Mouse (Mus musculus) brown adipose tissue, adult 24 weeks (tissue): ENCODE measurements around the gene Tns3. TPM values are rescaled to one million over a fixed set of nuclear protein-coding genes. Genes with fewer than 3 reads are reported as not detected.

Source experiments
- H3K27ac ChIP-seq: fragments of 200-500 bp; replicated peaks from 2 replicates; pipeline ENCODE4 v1.5.1; 2012; ENCODE audit warnings: low read depth, mild to moderate bottlenecking, low read length
- H3K4me1 ChIP-seq: fragments of 200-500 bp; 2 replicates; pipeline ENCODE4 v1.6.1; 2012; ENCODE audit warnings: low read length, mixed read lengths; ENCODE audit not compliant: control insufficient read depth, insufficient read depth, insufficient read length
- H3K4me3 ChIP-seq: fragments of 200-500 bp; 2 replicates; pipeline ENCODE4 v1.5.1; 2012; ENCODE audit warnings: low read depth, mild to moderate bottlenecking, low read length, moderate library complexity; ENCODE audit not compliant: insufficient read depth
- polyA plus RNA-seq: library from polyadenylated mRNA; stranded (reverse); fragments of >200 nt; gene quantifications from 2 replicates; pipeline ENCODE4 v1.2.4, GENCODE M21; 2012; ENCODE audit not compliant: missing spikeins, insufficient read depth, insufficient read length

The Tns3 gene
- polyA plus RNA-seq, 1 experiment = 3.0 TPM

- Histone ChIP-seq H3K27ac (no peak overlapping the region), H3K4me3 (no peak overlapping the region), H3K4me1 (no peaks in the 10 kb centered on the region)
Observed at GRCm38 (mm10) chr11:8438269-8438668, 226.1 kb downstream of the Tns3 start.

- no peak overlapping the region for H3K4me3 ChIP-seq
- H3K27ac ChIP-seq = no peak overlapping the region
- no peaks in the 10 kb centered on the region for H3K4me1 ChIP-seq
Observed at GRCm38 (mm10) chr11:8435101-8435500, 229.2 kb downstream of the Tns3 start.

- Histone ChIP-seq H3K4me1 (no peaks in the 10 kb centered on the region), H3K27ac (no peak overlapping the region), H3K4me3 (no peak overlapping the region)
Observed at GRCm38 (mm10) chr11:8434366-8434765, 230.0 kb downstream of the Tns3 start.

GRCm38 (mm10) chr11:8433443-8433842 is 230.9 kb downstream of the Tns3 start:
- Histone ChIP-seq H3K27ac (no peak overlapping the region), H3K4me1 (no peaks in the 10 kb centered on the region), H3K4me3 (no peak overlapping the region)

GRCm38 (mm10) chr11:8432941-8433340 is 231.4 kb downstream of the Tns3 start:
- Histone ChIP-seq H3K4me3 (no peak overlapping the region), H3K27ac (no peak overlapping the region), H3K4me1 (no peaks in the 10 kb centered on the region)

GRCm38 (mm10) chr11:8427660-8428059 is 236.7 kb downstream of the Tns3 start:
- Histone ChIP-seq H3K4me1 (no peaks in the 10 kb centered on the region; the same call in 1 of the 2 replicates), H3K4me3 (no peak overlapping the region), H3K27ac (no peak overlapping the region)

GRCm38 (mm10) chr11:8425226-8425570 is 239.1 kb downstream of the Tns3 start:
- no peaks in the 10 kb centered on the region; the same call in 1 of the 2 replicates for H3K4me1 ChIP-seq
- no peak overlapping the region for H3K4me3 ChIP-seq
- H3K27ac ChIP-seq = no peak overlapping the region

- Histone ChIP-seq H3K4me1 (no peaks in the 10 kb centered on the region; the same call in 1 of the 2 replicates), H3K4me3 (no peak overlapping the region), H3K27ac (no peak overlapping the region)
Observed at GRCm38 (mm10) chr11:8424342-8425225, 239.8 kb downstream of the Tns3 start.

- no peak overlapping the region for H3K4me3 ChIP-seq
- no peak overlapping the region for H3K27ac ChIP-seq
Observed at GRCm38 (mm10) chr11:8405225-8405899, 259.0 kb downstream of the Tns3 start.

GRCm38 (mm10) chr11:8401328-8401727 is 263.0 kb downstream of the Tns3 start:
- Histone ChIP-seq H3K4me3 (no peak overlapping the region), H3K4me1 (no peaks in the 10 kb centered on the region), H3K27ac (no peak overlapping the region)

More at GRCm38 (mm10) chr11:8405225-8405899, 259.0 kb downstream of the Tns3 start:
- H3K4me1 ChIP-seq = no peaks in the 10 kb centered on the region

GRCm38 (mm10) chr11:8396329-8396728 is 268.0 kb downstream of the Tns3 start:
- no peaks in the 10 kb centered on the region for H3K4me1 ChIP-seq
- H3K4me3 ChIP-seq = no peak overlapping the region
- H3K27ac ChIP-seq = no peak overlapping the region

- Histone ChIP-seq H3K4me3 (no peak overlapping the region), H3K27ac (no peak overlapping the region), H3K4me1 (no peaks in the 10 kb centered on the region)
Observed at GRCm38 (mm10) chr11:8391564-8391963, 272.8 kb downstream of the Tns3 start.

- Histone ChIP-seq H3K4me1 (no peaks in the 10 kb centered on the region), H3K4me3 (no peak overlapping the region), H3K27ac (no peak overlapping the region)
Observed at GRCm38 (mm10) chr11:8385891-8386405, 278.4 kb downstream of the Tns3 start.
